In the genomic region with DNA sequence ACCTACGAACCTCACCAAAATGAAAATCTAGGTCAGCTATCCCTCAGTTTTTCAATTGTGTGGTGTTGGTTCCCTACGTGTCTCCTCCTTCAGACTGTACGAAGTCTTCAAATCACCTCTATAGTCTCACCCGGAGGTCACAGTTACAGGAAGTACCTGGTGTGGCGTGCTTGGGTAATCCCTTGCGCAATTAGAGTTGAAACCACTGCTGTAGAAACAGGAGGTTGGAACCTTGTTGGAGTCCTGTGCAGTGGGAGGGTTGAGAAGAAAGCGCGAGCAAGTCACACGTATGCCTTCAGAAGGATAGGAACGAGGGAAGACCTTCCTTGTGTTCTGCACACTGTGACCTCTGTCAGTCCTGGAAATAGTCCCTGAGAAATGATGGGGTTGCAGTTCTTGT, we compare ENCODE assay signal across 10 mouse cellular contexts.
DNase-seq lines count a peak whose midpoint lies in the region; ATAC-seq and TF ChIP-seq lines count a peak whose summit lies in the region.
"Had no signal": no experiment of that assay in that cellular context is flagged by ENCODE, and none has a peak within 500 bp of the region (broad histone marks: within the 10 kb centered on the region; RNA-seq: fewer than 3 reads in every experiment).

No protein-coding gene starts in this region.

- dilution Hi-C loops in CH12.LX (cut with MboI; ENCODE audit: extremely low pct_ligation_motif_present, extremely low pct_unique_long_range_greater_than_20kb, low sequenced_read_pairs), result no loop called here

- H3K9me3 ChIP-seq in kidney, embryonic 15.5 days (replicated peaks), result no peaks in the 10 kb centered on the region
- no peaks in the 10 kb centered on the region for H3K9me3 ChIP-seq in CH12.LX (replicated peaks; ENCODE audit: low read length)
- H3K9me3 ChIP-seq: liver, embryonic 15.5 days had no signal

- peaks cover 8% of the 10 kb centered on the region; the same call in 1 of the 2 replicates for H3K4me1 ChIP-seq in kidney, embryonic 15.5 days
- peaks cover 0 to 10% of the 10 kb centered on the region in 2 experiments; a peak in 2 of 4 replicates for H3K4me1 ChIP-seq in CH12.LX (ENCODE audit: control insufficient read depth in 1 of 2, insufficient read depth in 2 of 2)

- intact Hi-C loops in heart, postnatal 36 days (cut with DNase I), result no loop called here

- no peak for TF ChIP-seq POLR2A in CH12.LX (IDR thresholded peaks at IDR 0.05; ENCODE audit: low read depth, low read length)

- no peak for DNase-seq in kidney, adult 11 months
- DNase-seq in CH12.LX (ENCODE audit: extremely low read depth), result peak; percentile 3
- DNase-seq in gonadal fat pad, adult 2 months (ENCODE audit: low read depth), result peak; percentile 85
- peak; percentile 46 to 62 for DNase-seq in lung, postnatal 4 days
- no peak for DNase-seq in gastrocnemius, adult 8-10 months (ENCODE audit: low spot score in 2 of 2)
- DNase-seq in adipocyte (ENCODE audit: low spot score), result no peak
- DNase-seq in heart, postnatal 36 days, result no peak
- DNase-seq: thymus, postnatal 25 days had no signal

- no peak for TF ChIP-seq EP300 in CH12.LX (IDR thresholded peaks at IDR 0.05; ENCODE audit: low read length)

- ATAC-seq in kidney, embryonic 15.5 days (replicated peaks; ENCODE audit: low FRiP score), result peak; percentile 66; the same call in 1 of the 2 replicates

- H3K27me3 ChIP-seq in kidney, embryonic 15.5 days, result no peaks in the 10 kb centered on the region
- H3K27me3 ChIP-seq in CH12.LX (replicated peaks), result no peaks in the 10 kb centered on the region
- H3K27me3 ChIP-seq: liver, embryonic 15.5 days had no signal

- no peak overlapping the region for H3K9ac ChIP-seq in kidney, embryonic 15.5 days
- H3K9ac ChIP-seq in CH12.LX (ENCODE audit: insufficient read depth, low read depth), result no peak overlapping the region
- H3K9ac ChIP-seq: liver, embryonic 15.5 days had no signal

- no peaks in the 10 kb centered on the region for H3K36me3 ChIP-seq in kidney, embryonic 15.5 days
- no peaks in the 10 kb centered on the region for H3K36me3 ChIP-seq in CH12.LX (replicated peaks in 1 of 2; ENCODE audit: control insufficient read depth in 1 of 2, insufficient read depth in 1 of 2, low read length in 1 of 2)
- H3K36me3 ChIP-seq: liver, embryonic 15.5 days had no signal

- H3K4me2 ChIP-seq in kidney, embryonic 15.5 days, result no peak overlapping the region
- H3K4me2 ChIP-seq in CH12.LX (ENCODE audit: insufficient read depth, low read depth, poor library complexity, severe bottlenecking), result no peak overlapping the region
- H3K4me2 ChIP-seq: liver, embryonic 15.5 days had no signal

- no peaks in the 10 kb centered on the region for H3K79me2 ChIP-seq in CH12.LX (replicated peaks; ENCODE audit: control insufficient read depth, extremely low read depth, insufficient read depth, poor library complexity, severe bottlenecking)

- no peak for TF ChIP-seq RAD21 in CH12.LX (IDR thresholded peaks at IDR 0.05; ENCODE audit: low read depth, low read length)

- TF ChIP-seq CTCF in CH12.LX (conservative IDR thresholded peaks at IDR 0.05 in 1 of 2, IDR thresholded peaks at IDR 0.05 in 1 of 2; ENCODE audit: low read depth in 2 of 2, low read length in 2 of 2), result no peak

- H3K27ac ChIP-seq in kidney, embryonic 15.5 days, result no peak overlapping the region
- H3K27ac ChIP-seq in CH12.LX (ENCODE audit: insufficient read depth, low read depth), result no peak overlapping the region
- H3K27ac ChIP-seq: liver, embryonic 15.5 days had no signal

- no peak overlapping the region for H3K4me3 ChIP-seq in kidney, embryonic 15.5 days (replicated peaks)
- H3K4me3 ChIP-seq in CH12.LX (replicated peaks in 1 of 3; ENCODE audit: low read depth in 2 of 3, low read length in 2 of 3, poor library complexity in 1 of 3), result no peak overlapping the region
- H3K4me3 ChIP-seq: liver, embryonic 15.5 days had no signal

- in situ Hi-C loops in CH12.LX (cut with MboI; ENCODE audit: low pct_ligation_motif_present, low pct_unique_long_range_greater_than_20kb, low sequenced_read_pairs), result no loop called here

- WGBS in kidney, embryonic 15.5 days, result 81% methylated on average over 10 of the region's 10 CpGs

TF ChIP-seq in CH12.LX, 34 proteins besides CTCF, POLR2A, EP300 and RAD21:
- no peak for TF ChIP-seq GABPA (IDR thresholded peaks at IDR 0.05; ENCODE audit: insufficient replicate concordance, low read depth, low read length)
- TF ChIP-seq UBTF (IDR thresholded peaks at IDR 0.05; ENCODE audit: low read depth, low read length), result no peak
- TF ChIP-seq TBP (conservative IDR thresholded peaks at IDR 0.05; ENCODE audit: low read depth, low read length), result no peak
- no peak for TF ChIP-seq MXI1 (IDR thresholded peaks at IDR 0.05; ENCODE audit: low read depth, low read length)
- TF ChIP-seq PAX5 (IDR thresholded peaks at IDR 0.05; ENCODE audit: low read length), result no peak
- TF ChIP-seq NELFE (IDR thresholded peaks at IDR 0.05; ENCODE audit: low read depth, low read length), result no peak
- TF ChIP-seq USF2 (conservative IDR thresholded peaks at IDR 0.05; ENCODE audit: low read depth, low read length), result no peak
- no peak for TF ChIP-seq MEF2A (IDR thresholded peaks at IDR 0.05; ENCODE audit: borderline replicate concordance, low read depth, low read length)
- TF ChIP-seq HCFC1 (IDR thresholded peaks at IDR 0.05; ENCODE audit: low read depth, low read length), result no peak
- no peak for TF ChIP-seq ETS1 (conservative IDR thresholded peaks at IDR 0.05; ENCODE audit: low read depth, low read length)
- no peak for TF ChIP-seq SMC3 (IDR thresholded peaks at IDR 0.05; ENCODE audit: low read depth, low read length)
- TF ChIP-seq JUN (IDR thresholded peaks at IDR 0.05; ENCODE audit: insufficient read depth, low read depth, low read length), result no peak
- no peak for TF ChIP-seq ZMIZ1 (IDR thresholded peaks at IDR 0.05; ENCODE audit: low read depth, low read length)

Comparison
In these comparisons a context has a peak if more than half of its experiments do, and no peak if none do; other contexts are left out.
1. DNase-seq: peak in CH12.LX (single experiment), gonadal fat pad, adult 2 months (single experiment) and lung, postnatal 4 days (2 of 2); none in kidney, adult 11 months (single experiment), gastrocnemius, adult 8-10 months (0 of 2), adipocyte (single experiment) and heart, postnatal 36 days (0 of 2).